Mouse (Mus musculus) midbrain, embryonic 15.5 days (tissue): ENCODE data around the gene 4930544G11Rik. TPM values are rescaled to one million over a fixed set of nuclear protein-coding genes. Genes with fewer than 3 reads are reported as not detected.
A peak's percentile ranks its signal among the peaks of the same experiment; 100 is the strongest.

ENCODE experiments used
- ATAC-seq: fragments of 200-750 bp; cut with Nextera tagmentation; replicated peaks from 2 replicates; pipeline ENCODE4 v1.8.0; 2017; ENCODE audit warnings: moderate TSS enrichment
- H3K27ac ChIP-seq: fragments of 300-500 bp; sonication (generic); 2 replicates; pipeline ENCODE4 v1.5.1; 2015; ENCODE audit warnings: mild to moderate bottlenecking, inconsistent platforms
- H3K27me3 ChIP-seq: fragments of 300-500 bp; sonication (generic); replicated peaks from 2 replicates; pipeline ENCODE4 v1.6.1; 2015; ENCODE audit warnings: inconsistent platforms
- H3K36me3 ChIP-seq: fragments of 300-500 bp; sonication (generic); replicated peaks from 2 replicates; pipeline ENCODE4 v1.6.1; 2015; ENCODE audit warnings: inconsistent platforms
- H3K4me1 ChIP-seq: fragments of 300-500 bp; sonication (generic); 2 replicates; pipeline ENCODE4 v1.6.1; 2015; ENCODE audit warnings: inconsistent platforms
- H3K4me2 ChIP-seq: fragments of 300-500 bp; sonication (generic); 2 replicates; pipeline ENCODE4 v1.6.1; 2015; ENCODE audit warnings: inconsistent platforms, mild to moderate bottlenecking, moderate library complexity
- H3K4me3 ChIP-seq: fragments of 300-500 bp; sonication (generic); 2 replicates; pipeline ENCODE4 v1.5.1; 2015; ENCODE audit warnings: mild to moderate bottlenecking, inconsistent platforms
- H3K9ac ChIP-seq: fragments of 300-500 bp; sonication (generic); 2 replicates; pipeline ENCODE4 v1.6.1; 2015; ENCODE audit warnings: mild to moderate bottlenecking, inconsistent platforms
- H3K9me3 ChIP-seq: fragments of 300-500 bp; sonication (generic); 2 replicates; pipeline ENCODE4 v1.6.1; 2016; ENCODE audit warnings: inconsistent platforms
- WGBS: fragments of 180-500 bp; shearing (Covaris S2); methylation state at CpG from one replicate; pipeline ENCODE4 v1.1.7; 2015; ENCODE audit warnings: mixed read lengths; 5-methylcytosine and 5-hydroxymethylcytosine counted together
- polyA plus RNA-seq: library from polyadenylated mRNA; unstranded; fragments of >200 nt; fragmentation: Nextera tagmentation; extraction: Ambion mirVana; gene quantifications from 2 replicates; pipeline ENCODE4 v1.2.1, GENCODE M21; 2015

The 4930544G11Rik gene
- polyA plus RNA-seq, result not detected in 2 replicates

GRCm38 (mm10) chr6:65952309-65952708, at the start of gene 4930544G11Rik:
Gene 4930544G11Rik, plus strand, starts transcription at chr6:65952609.
- no peak for ATAC-seq
- H3K4me2 ChIP-seq, result no peak within 1 kb of the TSS
- H3K9ac ChIP-seq, result no peak within 1 kb of the TSS
- no peaks in the 10 kb centered on the region for H3K4me1 ChIP-seq
- H3K27ac ChIP-seq, result no peak within 1 kb of the TSS
- no peak within 1 kb of the TSS for H3K4me3 ChIP-seq
- H3K27me3 ChIP-seq, result no peaks in the 10 kb centered on the region
- no peaks in the 10 kb centered on the region for H3K36me3 ChIP-seq
- 97% methylated on average over 10 of the region's 10 CpGs for WGBS
- no peaks in the 10 kb centered on the region for H3K9me3 ChIP-seq

GRCm38 (mm10) chr6:65906657-65907182, 45.7 kb upstream of the 4930544G11Rik start:
- no peak overlapping the region for H3K27ac ChIP-seq
- no peak for ATAC-seq
- H3K4me1 ChIP-seq, result no peaks in the 10 kb centered on the region
- no peak overlapping the region for H3K9ac ChIP-seq
- H3K4me3 ChIP-seq, result no peak overlapping the region
- no peaks in the 10 kb centered on the region for H3K9me3 ChIP-seq
- H3K4me2 ChIP-seq, result no peak overlapping the region
- WGBS, result 87% methylated on average over 2 of the region's 2 CpGs
- H3K27me3 ChIP-seq, result no peaks in the 10 kb centered on the region
- H3K36me3 ChIP-seq, result no peaks in the 10 kb centered on the region

GRCm38 (mm10) chr6:65915421-65915820, 37.0 kb upstream of the 4930544G11Rik start:
- H3K27ac ChIP-seq, result no peak overlapping the region
- no peak for ATAC-seq
- H3K9ac ChIP-seq, result no peak overlapping the region

GRCm38 (mm10) chr6:65921703-65922102, 30.7 kb upstream of the 4930544G11Rik start:
- ATAC-seq, result no peak
- 88% methylated on average over 3 of the region's 3 CpGs for WGBS
- H3K4me3 ChIP-seq, result no peak overlapping the region

More at GRCm38 (mm10) chr6:65915421-65915820, 37.0 kb upstream of the 4930544G11Rik start:
- H3K9me3 ChIP-seq, result no peaks in the 10 kb centered on the region
- H3K4me3 ChIP-seq, result no peak overlapping the region
- no peaks in the 10 kb centered on the region for H3K4me1 ChIP-seq
- no peak overlapping the region for H3K4me2 ChIP-seq
- no peaks in the 10 kb centered on the region for H3K36me3 ChIP-seq
- 65% methylated on average over 5 of the region's 5 CpGs for WGBS
- H3K27me3 ChIP-seq, result no peaks in the 10 kb centered on the region

DNA sequence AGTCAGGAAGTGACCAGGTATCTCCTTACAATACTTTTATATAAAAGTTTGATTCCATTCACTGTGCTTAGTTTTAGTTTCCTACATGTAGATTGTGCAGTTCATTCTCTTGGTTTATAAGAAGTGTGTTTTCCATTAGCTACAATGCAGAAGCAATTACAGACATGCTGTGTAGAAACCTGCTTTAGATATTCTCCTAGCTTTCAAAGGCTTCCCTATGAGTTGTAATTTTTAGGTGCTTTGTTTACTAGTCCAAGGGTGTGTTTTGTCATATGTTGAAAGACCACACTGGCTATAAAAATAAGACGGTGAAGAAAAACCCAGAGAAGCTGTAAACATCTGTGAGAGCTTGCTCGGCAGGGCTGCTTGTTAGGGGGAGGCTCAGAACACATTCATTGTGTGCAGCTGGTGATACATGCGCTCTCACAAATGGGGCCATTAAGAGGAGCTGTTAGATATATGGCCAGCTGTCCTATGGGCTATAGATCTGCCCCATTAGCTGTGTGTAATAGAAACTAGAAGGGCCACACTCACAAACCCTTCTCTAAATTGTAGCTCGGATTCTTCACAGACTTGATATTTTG, 28.8 kb upstream of the 4930544G11Rik start:
- no peaks in the 10 kb centered on the region for H3K9me3 ChIP-seq
- H3K36me3 ChIP-seq, result no peaks in the 10 kb centered on the region
- ATAC-seq, result no peak
- WGBS, result 84% methylated on average over 4 of the region's 4 CpGs
- no peak overlapping the region for H3K27ac ChIP-seq
- no peaks in the 10 kb centered on the region for H3K4me1 ChIP-seq
- no peak overlapping the region for H3K9ac ChIP-seq
- H3K27me3 ChIP-seq, result no peaks in the 10 kb centered on the region
- H3K4me2 ChIP-seq, result no peak overlapping the region
- H3K4me3 ChIP-seq, result no peak overlapping the region

More at GRCm38 (mm10) chr6:65921703-65922102, 30.7 kb upstream of the 4930544G11Rik start:
- no peaks in the 10 kb centered on the region for H3K4me1 ChIP-seq
- no peak overlapping the region for H3K4me2 ChIP-seq
- H3K27ac ChIP-seq, result no peak overlapping the region
- H3K9ac ChIP-seq, result no peak overlapping the region
- no peaks in the 10 kb centered on the region for H3K27me3 ChIP-seq
- H3K36me3 ChIP-seq, result no peaks in the 10 kb centered on the region
- no peaks in the 10 kb centered on the region for H3K9me3 ChIP-seq

DNA sequence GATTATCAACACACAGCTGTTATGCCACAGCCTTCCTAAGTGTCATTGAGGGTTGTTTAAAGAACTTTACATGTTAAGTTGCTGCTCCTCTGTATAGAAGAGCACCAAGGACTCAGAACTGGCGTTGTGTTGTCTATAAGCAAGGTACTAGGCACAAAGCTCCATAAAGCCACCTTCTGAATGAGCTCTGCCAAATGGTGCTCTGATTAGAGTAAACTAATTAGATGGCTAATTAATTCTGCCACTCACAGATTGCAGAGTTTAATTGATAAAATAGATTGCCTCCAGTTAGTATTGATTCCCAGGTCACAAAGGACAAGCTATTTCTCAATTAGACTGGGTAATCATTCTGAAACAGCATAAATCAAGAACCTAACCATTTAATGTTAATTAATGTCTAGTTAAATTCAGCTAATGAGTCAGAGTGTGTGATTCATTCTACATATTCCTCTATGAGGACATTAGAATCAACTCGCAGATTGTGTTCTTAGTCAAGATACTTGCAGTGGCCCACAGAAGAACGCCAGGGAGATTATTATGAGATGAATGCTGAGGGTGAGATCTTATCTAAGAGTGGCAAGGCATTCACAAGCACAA, 26.6 kb upstream of the 4930544G11Rik start:
- Histone ChIP-seq H3K27ac (no peak overlapping the region), H3K36me3 (no peaks in the 10 kb centered on the region), H3K9me3 (no peaks in the 10 kb centered on the region), H3K9ac (no peak overlapping the region), H3K4me1 (no peaks in the 10 kb centered on the region), H3K4me3 (no peak overlapping the region), H3K4me2 (no peak overlapping the region), H3K27me3 (no peaks in the 10 kb centered on the region)
- no peak for ATAC-seq
- 77% methylated on average over 3 of the region's 3 CpGs for WGBS

DNA sequence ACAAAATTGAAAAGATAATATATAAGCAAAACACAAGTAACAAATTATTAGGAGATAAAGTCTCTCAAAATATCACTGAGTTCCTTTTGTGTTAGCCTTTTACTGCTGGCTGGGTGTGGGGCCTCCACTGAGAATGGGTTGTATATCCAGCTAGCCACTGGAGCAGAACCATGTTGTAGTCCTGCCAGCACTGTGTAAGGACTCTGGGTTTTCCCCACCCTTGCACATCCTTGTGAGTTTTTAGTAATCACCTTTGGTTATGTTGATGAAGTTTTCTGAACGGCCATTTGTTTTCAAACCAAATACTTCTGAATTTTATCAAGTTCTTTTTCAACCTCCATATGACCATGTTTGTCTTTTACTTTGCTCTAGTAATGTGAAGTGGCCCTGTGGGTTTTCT, 21.9 kb upstream of the 4930544G11Rik start:
- no peak overlapping the region for H3K4me2 ChIP-seq
- peaks cover 2% of the 10 kb centered on the region; the same call in 1 of the 2 replicates for H3K4me1 ChIP-seq
- WGBS, result 88% methylated on average over 1 of the region's 1 CpGs
- H3K27me3 ChIP-seq, result no peaks in the 10 kb centered on the region
- ATAC-seq, result no peak
- H3K9me3 ChIP-seq, result no peaks in the 10 kb centered on the region
- H3K4me3 ChIP-seq, result no peak overlapping the region
- no peak overlapping the region for H3K27ac ChIP-seq
- H3K9ac ChIP-seq, result no peak overlapping the region
- H3K36me3 ChIP-seq, result no peaks in the 10 kb centered on the region

- ATAC-seq, result 0 out of 2 replicates have a peak, but pooled peaks have one; percentile 35
- Histone ChIP-seq H3K27ac (no peak overlapping the region), H3K9me3 (no peaks in the 10 kb centered on the region), H3K4me2 (no peak overlapping the region), H3K4me1 (peaks cover 2% of the 10 kb centered on the region; the same call in 1 of the 2 replicates), H3K4me3 (no peak overlapping the region), H3K9ac (no peak overlapping the region), H3K27me3 (no peaks in the 10 kb centered on the region), H3K36me3 (no peaks in the 10 kb centered on the region)
- 18% methylated on average over 1 of the region's 1 CpGs for WGBS
These were observed 19.6 kb upstream of the 4930544G11Rik start for GRCm38 (mm10) chr6:65932776-65933175.

GRCm38 (mm10) chr6:65933177-65933576, 19.2 kb upstream of the 4930544G11Rik start:
- no peak overlapping the region for H3K27ac ChIP-seq
- no peaks in the 10 kb centered on the region for H3K27me3 ChIP-seq
- peaks cover 2% of the 10 kb centered on the region; the same call in 1 of the 2 replicates for H3K4me1 ChIP-seq
- H3K9me3 ChIP-seq, result no peaks in the 10 kb centered on the region
- WGBS, result 6% methylated on average over 4 of the region's 4 CpGs
- ATAC-seq, result peak; percentile 88
- no peaks in the 10 kb centered on the region for H3K36me3 ChIP-seq
- no peak overlapping the region for H3K4me2 ChIP-seq
- H3K4me3 ChIP-seq, result no peak overlapping the region
- H3K9ac ChIP-seq, result no peak overlapping the region

- H3K4me3 ChIP-seq, result no peak overlapping the region
- no peak overlapping the region for H3K27ac ChIP-seq
- 91% methylated on average over 7 of the region's 7 CpGs for WGBS
- H3K9ac ChIP-seq, result no peak overlapping the region
- H3K9me3 ChIP-seq, result no peaks in the 10 kb centered on the region
- peaks cover 2% of the 10 kb centered on the region; the same call in 1 of the 2 replicates for H3K4me1 ChIP-seq
- H3K27me3 ChIP-seq, result no peaks in the 10 kb centered on the region
- H3K4me2 ChIP-seq, result no peak overlapping the region
- no peak for ATAC-seq
- H3K36me3 ChIP-seq, result no peaks in the 10 kb centered on the region
These were observed 16.7 kb upstream of the 4930544G11Rik start for GRCm38 (mm10) chr6:65935566-65936281.

GRCm38 (mm10) chr6:65950492-65950891, 1.9 kb upstream of the 4930544G11Rik start:
- no peak for ATAC-seq
- Histone ChIP-seq H3K4me2 (no peak overlapping the region), H3K27me3 (no peaks in the 10 kb centered on the region), H3K9ac (no peak overlapping the region), H3K4me1 (no peaks in the 10 kb centered on the region), H3K27ac (no peak overlapping the region), H3K4me3 (no peak overlapping the region), H3K36me3 (no peaks in the 10 kb centered on the region), H3K9me3 (no peaks in the 10 kb centered on the region)
- 68% methylated on average over 6 of the region's 6 CpGs for WGBS

DNA sequence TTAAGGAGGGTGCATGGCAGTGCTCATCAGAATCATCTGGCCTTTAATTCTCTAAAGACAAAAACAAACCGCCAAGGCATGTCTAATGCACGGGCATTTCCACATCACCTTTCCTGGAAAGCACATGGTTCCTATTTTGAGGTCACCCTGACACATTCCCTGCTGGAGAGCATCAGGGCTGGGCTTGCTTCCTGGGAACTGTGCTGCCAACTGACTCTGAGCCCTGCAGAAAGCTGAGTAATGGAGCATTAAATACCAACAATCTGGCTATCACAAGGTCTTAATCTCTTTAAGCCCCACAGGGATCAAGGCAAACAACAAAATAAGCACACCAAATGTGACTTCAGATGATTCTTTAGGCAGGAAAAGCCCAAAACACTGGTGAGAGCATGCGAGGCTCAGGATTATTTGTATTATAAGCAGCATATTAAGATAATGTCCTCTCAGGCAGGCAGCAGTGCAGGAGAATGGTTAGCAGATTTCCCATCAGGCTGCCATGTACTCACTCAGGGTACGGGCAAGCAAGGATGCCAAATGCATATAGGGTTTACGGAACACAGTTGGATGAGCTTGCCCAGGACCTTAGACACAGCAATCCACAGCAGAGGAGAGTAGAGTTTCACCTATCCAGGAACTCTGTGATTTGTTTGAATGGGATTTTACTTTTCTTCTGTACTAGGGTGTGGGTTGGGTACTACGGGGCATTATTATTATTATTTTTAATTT, 17.1 kb downstream of the 4930544G11Rik start:
- peaks cover 10% of the 10 kb centered on the region for H3K4me1 ChIP-seq
- WGBS, result 44% methylated on average over 6 of the region's 6 CpGs
- peak; percentile 88 for ATAC-seq
- no peaks in the 10 kb centered on the region for H3K36me3 ChIP-seq
- H3K4me2 ChIP-seq, result no peak overlapping the region
- H3K4me3 ChIP-seq, result no peak overlapping the region
- H3K27ac ChIP-seq, result no peak overlapping the region
- no peaks in the 10 kb centered on the region for H3K27me3 ChIP-seq
- H3K9me3 ChIP-seq, result no peaks in the 10 kb centered on the region
- H3K9ac ChIP-seq, result no peak overlapping the region
